8 mouse cellular contexts compared by ENCODE assay signal in genomic region chr6:41662320-41662719, GRCm38 (mm10). TPM values are rescaled to one million over a fixed set of nuclear protein-coding genes. Genes with fewer than 3 reads are reported as not detected.
DNase-seq lines count a peak whose midpoint lies in the region; ATAC-seq and TF ChIP-seq lines count a peak whose summit lies in the region.
"Had no signal": no experiment of that assay in that cellular context is flagged by ENCODE, and none has a peak within 500 bp of the region (broad histone marks: within the 10 kb centered on the region; RNA-seq: fewer than 3 reads in every experiment).

No protein-coding gene starts in this region.

- TF ChIP-seq CTCF in layer of hippocampus, adult 2 months (conservative IDR thresholded peaks at IDR 0.05), result peak; percentile 69
- TF ChIP-seq CTCF in MEL (IDR thresholded peaks at IDR 0.05 in 2 of 3, conservative IDR thresholded peaks at IDR 0.05 in 1 of 3; ENCODE audit: control insufficient read depth in 1 of 3, insufficient read depth in 1 of 3, low read depth in 2 of 3, low read length in 3 of 3, poor library complexity in 1 of 3, severe bottlenecking in 1 of 3), result peak in 2 of 3 experiments; percentile 47 to 63; a peak in 4 of 6 replicates
- peak; percentile 25; the same call in 1 of the 2 replicates for TF ChIP-seq CTCF in brain, embryonic 14.5 days (IDR thresholded peaks at IDR 0.05; ENCODE audit: borderline replicate concordance, extremely low read depth, insufficient read depth, insufficient read length)

- H3K9me3 ChIP-seq in MEL (replicated peaks; ENCODE audit: insufficient read depth, low read length), result no peaks in the 10 kb centered on the region
- H3K9me3 ChIP-seq in neural tube, embryonic 15.5 days (replicated peaks), result no peaks in the 10 kb centered on the region

- peak; percentile 96 for ATAC-seq in megakaryocyte-erythroid progenitor cell, adult 5-6 weeks (replicated peaks; ENCODE audit: low FRiP score, low TSS enrichment, poor library complexity, severe bottlenecking)
- no peak for ATAC-seq in neural tube, embryonic 15.5 days (ENCODE audit: low FRiP score)

- no peak overlapping the region for H3K27ac ChIP-seq in layer of hippocampus, adult 2 months
- H3K27ac ChIP-seq in MEL (ENCODE audit: control insufficient read depth, low read depth, low read length), result no peak overlapping the region
- no peak overlapping the region for H3K27ac ChIP-seq in neural tube, embryonic 15.5 days (replicated peaks)

- WGBS in neural tube, embryonic 15.5 days, result 29% methylated on average over 2 of the region's 2 CpGs

- no peaks in the 10 kb centered on the region for H3K4me1 ChIP-seq in MEL (ENCODE audit: control insufficient read depth in 1 of 2, insufficient read depth in 2 of 2, low read length in 2 of 2)
- no peaks in the 10 kb centered on the region for H3K4me1 ChIP-seq in neural tube, embryonic 15.5 days

- no peak for DNase-seq in layer of hippocampus, adult 2 months (ENCODE audit: low spot score in 2 of 2)
- DNase-seq in layer of hippocampus, postnatal 10 days (ENCODE audit: low spot score in 2 of 2), result no peak
- peak; percentile 51 for DNase-seq in MEL (ENCODE audit: low read depth, low spot score)
- peak; percentile 8 for DNase-seq in brain, embryonic 14.5 days (ENCODE audit: low read depth)
- DNase-seq in ovary, postnatal 36 days (ENCODE audit: low spot score), result no peak

- H3K4me2 ChIP-seq in neural tube, embryonic 15.5 days, result no peak overlapping the region

- TF ChIP-seq POLR2A in MEL (IDR thresholded peaks at IDR 0.05; ENCODE audit: control insufficient read depth in 1 of 2, insufficient read depth in 1 of 2, low read depth in 1 of 2, low read length in 2 of 2, poor library complexity in 1 of 2), result no peak
- no peak for TF ChIP-seq POLR2A in brain, embryonic 14.5 days (IDR thresholded peaks at IDR 0.05; ENCODE audit: borderline replicate concordance, extremely low read depth, insufficient read depth, insufficient read length, poor library complexity, severe bottlenecking)

- no peaks in the 10 kb centered on the region for H3K79me2 ChIP-seq in MEL (ENCODE audit: control insufficient read depth, insufficient read depth, low read length, poor library complexity)

- H3K27me3 ChIP-seq in MEL (ENCODE audit: control insufficient read depth in 1 of 2, insufficient read depth in 2 of 2, low read length in 2 of 2), result no peaks in the 10 kb centered on the region
- no peaks in the 10 kb centered on the region for H3K27me3 ChIP-seq in neural tube, embryonic 15.5 days (replicated peaks)

- no peak for TF ChIP-seq EP300 in MEL (IDR thresholded peaks at IDR 0.05; ENCODE audit: low read depth in 1 of 2, low read length in 2 of 2)

- no peaks in the 10 kb centered on the region; a peak in 1 of 4 replicates for H3K36me3 ChIP-seq in MEL (ENCODE audit: control insufficient read depth in 1 of 2, insufficient read depth in 2 of 2, low read length in 2 of 2)
- no peaks in the 10 kb centered on the region for H3K36me3 ChIP-seq in neural tube, embryonic 15.5 days

- H3K9ac ChIP-seq in MEL (ENCODE audit: control insufficient read depth, low read depth, low read length, poor library complexity, severe bottlenecking), result no peak overlapping the region
- no peak overlapping the region for H3K9ac ChIP-seq in neural tube, embryonic 15.5 days (replicated peaks)

- no peak overlapping the region for H3K4me3 ChIP-seq in layer of hippocampus, adult 2 months
- H3K4me3 ChIP-seq in MEL (ENCODE audit: control insufficient read depth in 1 of 2, insufficient read depth in 1 of 2, low read depth in 2 of 2, low read length in 2 of 2), result no peak overlapping the region
- H3K4me3 ChIP-seq in neural tube, embryonic 15.5 days (replicated peaks), result no peak overlapping the region

- peak; percentile 43 for TF ChIP-seq RAD21 in MEL (IDR thresholded peaks at IDR 0.05; ENCODE audit: low read depth, low read length)

TF ChIP-seq in MEL, 35 proteins besides CTCF, POLR2A, EP300 and RAD21:
- TF ChIP-seq HCFC1 (IDR thresholded peaks at IDR 0.05; ENCODE audit: low read depth, low read length) (no peak), SMC3 (IDR thresholded peaks at IDR 0.05; ENCODE audit: low read depth, low read length) (peak; percentile 30; the same call in 1 of the 2 replicates), POLR2AphosphoS5 (IDR thresholded peaks at IDR 0.05; ENCODE audit: borderline replicate concordance, low read depth, low read length) (no peak), MAZ (IDR thresholded peaks at IDR 0.05; ENCODE audit: low read depth, low read length) (no peak)

RNA-seq across cellular contexts. Expression of gene Trpv5, which starts 18.2 kb away (rescaled TPM):
- not detected for total RNA-seq in layer of hippocampus, adult 2 months (2021)
- total RNA-seq in layer of hippocampus, postnatal 10 days (2021), result not detected
- total RNA-seq in MEL (2012; rRNA removed), result 0.07 and 0.12 TPM in 2 replicates
- under 1 TPM in 1 of 2 experiments, not detected in 1; 0.26 TPM for polyA plus RNA-seq in MEL (2012; ENCODE audit: insufficient read depth in 1 of 2, insufficient read length in 2 of 2, low read depth in 1 of 2, low replicate concordance in 2 of 2, missing spikeins in 1 of 2)
- polyA plus RNA-seq in brain, embryonic 14.5 days (2012; rRNA removed), result not detected in 2 replicates
- total RNA-seq in megakaryocyte-erythroid progenitor cell, adult 5-6 weeks (2014; fragmentation: Nextera tagmentation), result 0.82 and 1.5 TPM in 2 replicates
- total RNA-seq in megakaryocyte-erythroid progenitor cell, adult 5-6 weeks (2017), result 1.0 TPM in 1 of 2 replicates, not detected in the other
- not detected in 2 replicates for polyA plus RNA-seq in neural tube, embryonic 15.5 days (2015; fragmentation: Nextera tagmentation; extraction: Ambion mirVana)
- polyA plus RNA-seq: limb, embryonic 14.5 days had no signal

RNA-seq across cellular contexts. Expression of gene Llcfc1, which starts 21.9 kb away (rescaled TPM):
- total RNA-seq in layer of hippocampus, adult 2 months (2021), result not detected
- total RNA-seq in layer of hippocampus, postnatal 10 days (2021), result not detected
- not detected in 2 replicates for total RNA-seq in MEL (2012; rRNA removed)
- not detected for polyA plus RNA-seq in MEL (2012; ENCODE audit: insufficient read depth in 1 of 2, insufficient read length in 2 of 2, low read depth in 1 of 2, low replicate concordance in 2 of 2, missing spikeins in 1 of 2)
- not detected in 2 replicates for polyA plus RNA-seq in brain, embryonic 14.5 days (2012; rRNA removed)
- total RNA-seq in megakaryocyte-erythroid progenitor cell, adult 5-6 weeks (2014; fragmentation: Nextera tagmentation), result not detected in 2 replicates
- not detected in 2 replicates for total RNA-seq in megakaryocyte-erythroid progenitor cell, adult 5-6 weeks (2017)
- not detected in 2 replicates for polyA plus RNA-seq in neural tube, embryonic 15.5 days (2015; fragmentation: Nextera tagmentation; extraction: Ambion mirVana)
- polyA plus RNA-seq: limb, embryonic 14.5 days had no signal

RNA-seq across cellular contexts. Expression of gene Trpv6, which starts 26.1 kb away (rescaled TPM):
- under 1 TPM; 0.61 to 0.83 TPM for total RNA-seq in layer of hippocampus, adult 2 months (2021)
- 1 to 10 TPM in 1 of 2 experiments, under 1 TPM in 1; 0.67 to 1.4 TPM for total RNA-seq in layer of hippocampus, postnatal 10 days (2021)
- total RNA-seq in MEL (2012; rRNA removed), result not detected in 2 replicates
- polyA plus RNA-seq in MEL (2012; ENCODE audit: insufficient read depth in 1 of 2, insufficient read length in 2 of 2, low read depth in 1 of 2, low replicate concordance in 2 of 2, missing spikeins in 1 of 2), result not detected
- 0.04 and 0.06 TPM in 2 replicates for polyA plus RNA-seq in brain, embryonic 14.5 days (2012; rRNA removed)
- not detected in 2 replicates for total RNA-seq in megakaryocyte-erythroid progenitor cell, adult 5-6 weeks (2014; fragmentation: Nextera tagmentation)
- total RNA-seq in megakaryocyte-erythroid progenitor cell, adult 5-6 weeks (2017), result not detected in 2 replicates
- polyA plus RNA-seq in neural tube, embryonic 15.5 days (2015; fragmentation: Nextera tagmentation; extraction: Ambion mirVana), result 0.84 and 1.0 TPM in 2 replicates

RNA-seq across cellular contexts. Expression of gene Kel, which starts 41.8 kb away (rescaled TPM):
- not detected for total RNA-seq in layer of hippocampus, adult 2 months (2021)
- total RNA-seq in layer of hippocampus, postnatal 10 days (2021), result not detected
- 21.5 and 31.0 TPM in 2 replicates for total RNA-seq in MEL (2012; rRNA removed)
- 10 to 100 TPM in 1 of 2 experiments, not detected in 1; 79.6 TPM for polyA plus RNA-seq in MEL (2012; ENCODE audit: insufficient read depth in 1 of 2, insufficient read length in 2 of 2, low read depth in 1 of 2, low replicate concordance in 2 of 2, missing spikeins in 1 of 2)
- polyA plus RNA-seq in brain, embryonic 14.5 days (2012; rRNA removed), result 0.49 and 0.58 TPM in 2 replicates
- 302 and 549 TPM in 2 replicates for total RNA-seq in megakaryocyte-erythroid progenitor cell, adult 5-6 weeks (2014; fragmentation: Nextera tagmentation)
- 63.8 and 132 TPM in 2 replicates for total RNA-seq in megakaryocyte-erythroid progenitor cell, adult 5-6 weeks (2017)
- 0.51 and 0.86 TPM in 2 replicates for polyA plus RNA-seq in neural tube, embryonic 15.5 days (2015; fragmentation: Nextera tagmentation; extraction: Ambion mirVana)

RNA-seq across cellular contexts. Expression of gene Ephb6, which starts 57.0 kb away (rescaled TPM):
- 10 to 100 TPM; 74.3 to 77.3 TPM for total RNA-seq in layer of hippocampus, adult 2 months (2021)
- total RNA-seq in layer of hippocampus, postnatal 10 days (2021), result 10 to 100 TPM; 68.2 to 70.3 TPM
- total RNA-seq in MEL (2012; rRNA removed), result 0.88 and 1.0 TPM in 2 replicates
- polyA plus RNA-seq in MEL (2012; ENCODE audit: insufficient read depth in 1 of 2, insufficient read length in 2 of 2, low read depth in 1 of 2, low replicate concordance in 2 of 2, missing spikeins in 1 of 2), result 1 to 10 TPM in 1 of 2 experiments, not detected in 1; 5.2 TPM
- polyA plus RNA-seq in brain, embryonic 14.5 days (2012; rRNA removed), result 42.6 and 49.7 TPM in 2 replicates
- total RNA-seq in megakaryocyte-erythroid progenitor cell, adult 5-6 weeks (2014; fragmentation: Nextera tagmentation), result 1.5 and 12.2 TPM in 2 replicates
- 4.3 and 7.2 TPM in 2 replicates for total RNA-seq in megakaryocyte-erythroid progenitor cell, adult 5-6 weeks (2017)
- polyA plus RNA-seq in neural tube, embryonic 15.5 days (2015; fragmentation: Nextera tagmentation; extraction: Ambion mirVana), result 38.0 and 46.7 TPM in 2 replicates

Comparison
In these comparisons a context has a peak if more than half of its experiments do, and no peak if none do; other contexts are left out.
1. DNase-seq: peak in MEL (single experiment) and brain, embryonic 14.5 days (single experiment); none in layer of hippocampus, adult 2 months (0 of 2), layer of hippocampus, postnatal 10 days (0 of 2) and ovary, postnatal 36 days (single experiment).
2. Peak in every context shown above with its lines, with median percentiles within 50 percentile points of each other: CTCF ChIP-seq.